Mouse (Mus musculus) liver, adult 2 months (tissue): Measurements from ENCODE around the gene Fbxo36. TPM values are rescaled to one million over a fixed set of nuclear protein-coding genes. Genes with fewer than 3 reads are reported as not detected.

Experiments used
- DNase-seq: peaks from one replicate; pipeline ENCODE4 v3.0.0-alpha.2; 2011; ENCODE audit warnings: low read depth, low spot score; ENCODE audit errors: extremely low read depth
- H3K27ac ChIP-seq: fragments of 200-500 bp; replicated peaks from 2 replicates; pipeline ENCODE4 v1.5.1; 2012; ENCODE audit warnings: low read depth, mild to moderate bottlenecking, control low read depth, inconsistent platforms, low read length; ENCODE audit not compliant: insufficient read depth
- H3K27me3 ChIP-seq: fragments of 200-500 bp; 2 replicates; pipeline ENCODE4 v1.6.1; 2012; ENCODE audit warnings: mild to moderate bottlenecking, moderate library complexity, low read length, inconsistent platforms; ENCODE audit not compliant: control insufficient read depth, insufficient read depth
- H3K36me3 ChIP-seq: fragments of 200-500 bp; 2 replicates; pipeline ENCODE4 v1.6.1; 2012; ENCODE audit warnings: low read length, inconsistent platforms; ENCODE audit not compliant: control insufficient read depth, insufficient read depth
- H3K4me1 ChIP-seq: fragments of 200-500 bp; 2 replicates; pipeline ENCODE4 v1.6.1; 2011; ENCODE audit warnings: low read length; ENCODE audit not compliant: control insufficient read depth, insufficient read depth
- H3K4me3 ChIP-seq: fragments of 200-500 bp; 2 replicates; pipeline ENCODE4 v1.5.1; 2011; ENCODE audit warnings: low read depth, mild to moderate bottlenecking, control low read depth, low read length, moderate library complexity; ENCODE audit not compliant: insufficient read depth
- H3K79me2 ChIP-seq: fragments of 200-500 bp; 2 replicates; pipeline ENCODE4 v1.6.1; 2012; ENCODE audit warnings: inconsistent platforms, mild to moderate bottlenecking, low read length, moderate library complexity; ENCODE audit not compliant: control insufficient read depth, insufficient read depth
- H3K9ac ChIP-seq: fragments of 200-500 bp; 2 replicates; pipeline ENCODE4 v1.6.1; 2012; ENCODE audit warnings: low read depth, mild to moderate bottlenecking, control low read depth, inconsistent platforms, low read length
- CTCF ChIP-seq: fragments of 200-500 bp; IDR thresholded peaks from 2 replicates; pipeline ENCODE4 v1.5.1; 2011; ENCODE audit warnings: low read depth, low read length, control low read depth
- POLR2A ChIP-seq: fragments of 200-500 bp; IDR thresholded peaks from 2 replicates; pipeline ENCODE4 v1.6.1; 2011; ENCODE audit warnings: low read length, control low read depth; ENCODE audit not compliant: insufficient read depth; ENCODE audit errors: extremely low read depth
- WGBS: fragments of 180-500 bp; shearing (Covaris S2); methylation state at CpG from one replicate; pipeline ENCODE4 v1.1.7; 2018; 5-methylcytosine and 5-hydroxymethylcytosine counted together
- polyA plus RNA-seq: library from polyadenylated mRNA; depleted of rRNA; stranded (reverse); fragments of >200 nt; gene quantifications from 2 replicates; pipeline ENCODE4 v1.2.3, GENCODE M21; 2012
- total RNA-seq: library from RNA; depleted of rRNA; stranded (reverse); fragments of >200 nt; gene quantifications from 2 replicates; pipeline ENCODE4 v1.2.3, GENCODE M21; 2014

Fbxo36 gene
- total and polyA plus RNA-seq, 2 experiments, result 5.6 to 6.8 TPM

GRCm38 (mm10) chr1:84923432-84923831 lies 83.8 kb downstream of the Fbxo36 start:
- no peak overlapping the region for H3K27ac ChIP-seq
- 79% methylated on average over 2 of the region's 2 CpGs for WGBS
- TF ChIP-seq POLR2A, result no peak
- no peak for TF ChIP-seq CTCF
- no peaks in the 10 kb centered on the region for H3K36me3 ChIP-seq
- no peaks in the 10 kb centered on the region for H3K4me1 ChIP-seq
- no peaks in the 10 kb centered on the region for H3K79me2 ChIP-seq
- H3K9ac ChIP-seq, result no peak overlapping the region
- no peak for DNase-seq
- no peak overlapping the region for H3K4me3 ChIP-seq
- H3K27me3 ChIP-seq, result no peaks in the 10 kb centered on the region

- H3K79me2 ChIP-seq, result no peaks in the 10 kb centered on the region
- H3K36me3 ChIP-seq, result no peaks in the 10 kb centered on the region
- TF ChIP-seq POLR2A (no peak), CTCF (no peak)
- no peak overlapping the region for H3K9ac ChIP-seq
- no peaks in the 10 kb centered on the region for H3K27me3 ChIP-seq
- no peak for DNase-seq
- 76% methylated on average over 6 of the region's 6 CpGs for WGBS
- no peaks in the 10 kb centered on the region for H3K4me1 ChIP-seq
- H3K27ac ChIP-seq, result no peak overlapping the region
- H3K4me3 ChIP-seq, result no peak overlapping the region
Observed at GRCm38 (mm10) chr1:84924134-84924533, 84.5 kb downstream of the Fbxo36 start.

- Histone ChIP-seq H3K27me3 (no peaks in the 10 kb centered on the region), H3K9ac (no peak overlapping the region), H3K79me2 (no peaks in the 10 kb centered on the region), H3K36me3 (no peaks in the 10 kb centered on the region), H3K27ac (no peak overlapping the region), H3K4me3 (no peak overlapping the region), H3K4me1 (no peaks in the 10 kb centered on the region)
- DNase-seq, result no peak
- WGBS, result 66% methylated on average over 9 of the region's 9 CpGs
- TF ChIP-seq CTCF (no peak), POLR2A (no peak)
Observed at GRCm38 (mm10) chr1:84925599-84925998, 86.0 kb downstream of the Fbxo36 start.

GRCm38 (mm10) chr1:84933472-84934150 lies 94.0 kb downstream of the Fbxo36 start:
- 17% methylated on average over 22 of the region's 22 CpGs for WGBS
- H3K4me1 ChIP-seq, result no peaks in the 10 kb centered on the region
- TF ChIP-seq CTCF, result peak; percentile 75
- no peak for TF ChIP-seq POLR2A
- no peak overlapping the region for H3K27ac ChIP-seq
- H3K27me3 ChIP-seq, result peaks cover 10% of the 10 kb centered on the region; the same call in 1 of the 2 replicates
- no peaks in the 10 kb centered on the region for H3K36me3 ChIP-seq
- peak; percentile 24 for DNase-seq
- no peaks in the 10 kb centered on the region for H3K79me2 ChIP-seq
- H3K4me3 ChIP-seq, result no peak overlapping the region
- no peak overlapping the region for H3K9ac ChIP-seq

- H3K4me3 ChIP-seq, result no peak overlapping the region
- 6% methylated on average over 12 of the region's 12 CpGs for WGBS
- no peaks in the 10 kb centered on the region for H3K79me2 ChIP-seq
- H3K27ac ChIP-seq, result no peak overlapping the region
- peaks cover 10% of the 10 kb centered on the region; the same call in 1 of the 2 replicates for H3K27me3 ChIP-seq
- no peaks in the 10 kb centered on the region for H3K36me3 ChIP-seq
- DNase-seq, result no peak
- no peak overlapping the region for H3K9ac ChIP-seq
- TF ChIP-seq POLR2A, result no peak
- no peak for TF ChIP-seq CTCF
- H3K4me1 ChIP-seq, result no peaks in the 10 kb centered on the region
Observed at GRCm38 (mm10) chr1:84934151-84934502, 94.5 kb downstream of the Fbxo36 start.

- Histone ChIP-seq H3K79me2 (no peaks in the 10 kb centered on the region), H3K9ac (no peak within 1 kb of the TSS), H3K4me1 (no peaks in the 10 kb centered on the region), H3K36me3 (no peaks in the 10 kb centered on the region), H3K4me3 (peak within 1 kb of the TSS; percentile 5; the same call in 1 of the 2 replicates), H3K27ac (no peak within 1 kb of the TSS), H3K27me3 (peaks cover 10% of the 10 kb centered on the region; the same call in 1 of the 2 replicates)
- TF ChIP-seq POLR2A (no peak), CTCF (no peak)
- DNase-seq, result no peak
- 1% methylated on average over 59 of the region's 59 CpGs for WGBS
Observed at GRCm38 (mm10) chr1:84934503-84935333, 95.1 kb downstream of the Fbxo36 start, which contains the start of gene Slc16a14. Slc16a14 (minus strand) TSS chr1:84935134.
